Mouse (Mus musculus) olfactory bulb, adult 2 months (tissue): ENCODE results near the gene Tmem59. TPM values are rescaled to one million over a fixed set of nuclear protein-coding genes. Genes with fewer than 3 reads are reported as not detected.

Source experiments
- H3K27ac ChIP-seq: fragments of 200-500 bp; 2 replicates; pipeline ENCODE4 v1.5.1; 2012; ENCODE audit warnings: low read depth, low read length; ENCODE audit not compliant: insufficient read depth
- H3K4me1 ChIP-seq: fragments of 200-500 bp; 2 replicates; pipeline ENCODE4 v1.6.1; 2012; ENCODE audit warnings: low read length; ENCODE audit not compliant: control insufficient read depth, insufficient read depth
- H3K4me3 ChIP-seq: fragments of 200-500 bp; 2 replicates; pipeline ENCODE4 v1.5.1; 2012; ENCODE audit warnings: mild to moderate bottlenecking, low read depth, low read length, moderate library complexity; ENCODE audit not compliant: insufficient read depth
- CTCF ChIP-seq: fragments of 200-500 bp; IDR thresholded peaks from 2 replicates; pipeline ENCODE4 v1.5.1; 2012; ENCODE audit warnings: low read depth, mild to moderate bottlenecking, low read length, moderate library complexity; ENCODE audit not compliant: insufficient read depth
- POLR2A ChIP-seq: fragments of 200-500 bp; IDR thresholded peaks from 2 replicates; pipeline ENCODE4 v1.6.1; 2012; ENCODE audit warnings: mild to moderate bottlenecking, low read depth, low read length, moderate library complexity; ENCODE audit not compliant: insufficient read depth
- WGBS: fragments of 180-500 bp; shearing (Covaris S2); methylation state at CpG from one replicate; pipeline ENCODE4 v1.1.7; 2018; 5-methylcytosine and 5-hydroxymethylcytosine counted together
- polyA plus RNA-seq: library from polyadenylated mRNA; stranded (reverse); fragments of >200 nt; gene quantifications from 2 replicates; pipeline ENCODE4 v1.2.4, GENCODE M21; 2012; ENCODE audit warnings: low replicate concordance; ENCODE audit not compliant: missing spikeins, insufficient read depth, insufficient read length

Tmem59 gene
- polyA plus RNA-seq, 1 experiment: not detected

GRCm38 (mm10) chr4:107150991-107151390 lies 27.2 kb upstream of the Tmem59 start:
- no peak for TF ChIP-seq POLR2A
- no peak for TF ChIP-seq CTCF
- WGBS: 66% methylated on average over 6 of the region's 6 CpGs
- H3K4me3 ChIP-seq: no peak overlapping the region
- H3K4me1 ChIP-seq: no peaks in the 10 kb centered on the region; the same call in 1 of the 2 replicates
- no peak overlapping the region for H3K27ac ChIP-seq

GRCm38 (mm10) chr4:107152571-107152970 lies 25.6 kb upstream of the Tmem59 start:
- Histone ChIP-seq H3K4me3 (no peak overlapping the region), H3K27ac (no peak overlapping the region), H3K4me1 (no peaks in the 10 kb centered on the region; the same call in 1 of the 2 replicates)
- no peak for TF ChIP-seq CTCF
- TF ChIP-seq POLR2A: no peak
- WGBS: 92% methylated on average over 8 of the region's 8 CpGs

GRCm38 (mm10) chr4:107156983-107157401 lies 21.2 kb upstream of the Tmem59 start:
- Histone ChIP-seq H3K4me1 (peaks cover 2% of the 10 kb centered on the region; the same call in 1 of the 2 replicates), H3K27ac (no peak overlapping the region), H3K4me3 (no peak overlapping the region)
- TF ChIP-seq CTCF: no peak
- TF ChIP-seq POLR2A: no peak
- WGBS: 96% methylated on average over 4 of the region's 4 CpGs

- Histone ChIP-seq H3K4me3 (no peak overlapping the region), H3K27ac (no peak overlapping the region), H3K4me1 (peaks cover 4% of the 10 kb centered on the region)
- 66% methylated on average over 11 of the region's 11 CpGs for WGBS
- no peak for TF ChIP-seq CTCF
- no peak for TF ChIP-seq POLR2A
Observed at GRCm38 (mm10) chr4:107159166-107159773, 18.9 kb upstream of the Tmem59 start.

DNA sequence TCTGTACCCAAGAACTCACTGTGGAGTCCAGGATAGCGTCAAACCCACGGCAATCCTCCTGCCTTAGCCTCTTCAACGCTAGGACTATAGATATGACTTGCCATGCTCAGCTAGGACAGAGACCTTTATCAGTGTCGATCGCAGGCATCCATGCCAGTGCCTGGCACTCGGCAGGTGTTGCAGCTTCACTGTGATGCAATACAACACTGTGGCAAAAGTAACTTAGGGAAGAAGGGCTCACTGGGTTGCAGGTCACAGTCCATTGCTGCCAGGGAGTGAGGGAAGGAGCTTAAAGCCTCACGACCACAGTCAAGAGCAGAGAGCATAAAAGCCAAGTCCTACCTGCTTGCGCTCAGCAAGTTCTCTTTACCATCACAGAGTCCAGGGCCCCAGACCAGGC lies 18.0 kb upstream of the Tmem59 start:
- Histone ChIP-seq H3K4me1 (peaks cover 5% of the 10 kb centered on the region), H3K27ac (no peak overlapping the region), H3K4me3 (no peak overlapping the region)
- 93% methylated on average over 8 of the region's 8 CpGs for WGBS
- TF ChIP-seq CTCF (no peak), POLR2A (no peak)

- WGBS: 82% methylated on average over 10 of the region's 10 CpGs
Observed at GRCm38 (mm10) chr4:107163341-107163740, 14.9 kb upstream of the Tmem59 start.

DNA sequence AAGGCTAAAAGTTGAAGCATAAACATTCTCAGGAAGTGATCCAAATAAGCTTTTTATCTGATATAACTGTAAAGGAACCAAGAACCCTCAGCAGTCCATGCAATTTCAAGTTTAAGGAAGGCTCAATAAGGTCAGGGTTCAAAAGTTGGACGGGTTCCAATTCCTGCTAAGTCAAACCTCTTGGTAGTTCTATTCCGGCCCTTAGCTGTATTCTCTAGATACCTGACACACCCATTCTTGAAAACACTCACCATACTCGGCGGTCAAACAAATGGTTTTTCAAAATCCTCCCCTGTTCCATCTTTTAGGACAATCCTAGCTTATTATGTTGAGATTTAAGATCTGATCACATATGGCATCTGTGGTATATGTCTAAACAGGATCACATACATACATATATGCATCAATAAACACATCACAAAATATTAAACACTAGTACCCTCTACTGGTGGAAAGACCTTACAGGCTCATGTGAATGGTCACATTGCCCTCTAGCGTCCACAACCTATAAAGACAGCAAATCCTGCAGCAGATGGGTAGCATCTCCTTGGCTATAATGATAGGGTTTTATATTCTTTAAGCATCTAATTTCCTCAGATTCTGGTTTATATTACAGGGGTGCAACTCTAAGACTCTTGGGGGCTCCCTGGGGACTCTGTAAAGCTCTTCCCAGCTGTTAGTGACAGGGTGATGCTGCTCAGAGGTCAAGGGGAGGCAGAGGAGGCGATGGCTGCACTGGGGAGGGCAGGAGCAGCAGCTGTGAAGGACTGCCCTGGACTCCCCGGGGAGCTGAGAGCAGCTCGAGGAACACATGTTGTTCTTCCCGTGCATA lies 14.2 kb upstream of the Tmem59 start:
- no peak for TF ChIP-seq POLR2A
- no peak for TF ChIP-seq CTCF
- H3K4me3 ChIP-seq: no peak overlapping the region
- H3K4me1 ChIP-seq: peaks cover 5% of the 10 kb centered on the region
- WGBS: 30% methylated on average over 9 of the region's 9 CpGs
- H3K27ac ChIP-seq: peak overlapping the region; percentile 3; the same call in 1 of the 2 replicates

More at GRCm38 (mm10) chr4:107163341-107163740, 14.9 kb upstream of the Tmem59 start:
- TF ChIP-seq POLR2A (no peak), CTCF (no peak)
- no peak overlapping the region for H3K4me3 ChIP-seq
- peaks cover 5% of the 10 kb centered on the region for H3K4me1 ChIP-seq
- H3K27ac ChIP-seq: no peak overlapping the region

DNA sequence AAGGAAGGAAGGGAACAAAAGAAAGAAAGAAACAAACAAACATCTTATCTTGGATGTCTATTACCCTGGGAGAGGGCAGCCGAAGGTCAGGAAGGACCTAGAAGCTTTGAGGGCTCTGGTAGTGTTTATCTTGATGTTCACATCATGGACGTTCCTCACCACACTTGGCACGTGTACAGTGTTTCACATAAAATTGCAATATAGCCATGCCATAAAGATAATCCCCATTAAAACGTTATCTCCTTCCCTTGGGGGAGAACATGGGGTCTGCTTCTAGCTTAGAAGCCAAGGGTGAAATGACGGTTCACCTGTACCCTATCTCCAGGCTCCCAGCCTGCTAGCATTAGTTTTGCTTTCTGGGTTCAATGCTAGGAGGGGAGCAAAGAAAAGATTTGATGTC lies 11.5 kb upstream of the Tmem59 start:
- 93% methylated on average over 5 of the region's 5 CpGs for WGBS
- TF ChIP-seq CTCF: no peak
- TF ChIP-seq POLR2A: no peak
- Histone ChIP-seq H3K4me1 (peaks cover 3% of the 10 kb centered on the region), H3K27ac (no peak overlapping the region), H3K4me3 (no peak overlapping the region)

- no peak overlapping the region for H3K27ac ChIP-seq
- TF ChIP-seq CTCF: no peak
- TF ChIP-seq POLR2A: no peak
- 95% methylated on average over 5 of the region's 5 CpGs for WGBS
Observed at GRCm38 (mm10) chr4:107167798-107168197, 10.4 kb upstream of the Tmem59 start.

More at GRCm38 (mm10) chr4:107167798-107168197, 10.4 kb upstream of the Tmem59 start:
- Histone ChIP-seq H3K4me1 (peaks cover 3% of the 10 kb centered on the region), H3K4me3 (no peak overlapping the region)
